Mouse (Mus musculus) megakaryocyte progenitor cell, adult 5-6 weeks (primary cell): ENCODE results near the gene Zfp579. TPM values are rescaled to one million over a fixed set of nuclear protein-coding genes. Genes with fewer than 3 reads are reported as not detected.
"Not testable (repeated sequence)": the region's sequence is repeated elsewhere in the genome, so short reads cannot be mapped to it uniquely, and the experiment has no call there.

Experiments
- ATAC-seq: replicated peaks from 2 replicates; pipeline ENCODE4 v1.8.0; 2016; ENCODE audit warnings: mild to moderate bottlenecking, moderate TSS enrichment, inconsistent platforms; ENCODE audit not compliant: poor library complexity
- total RNA-seq, 2 experiments: library from RNA; stranded (forward) in 1 of 2; stranded (reverse) in 1 of 2; fragments of 157-497, 149-512 nt in 1 of 2; fragments of 200-1000 nt in 1 of 2; gene quantifications; 2 replicates each; pipeline versions ENCODE4 v1.2.3 to v1.2.4; 2015 to 2017

Gene Zfp579
- total RNA-seq, 2 experiments from 2014 or later = 4.2 to 11.1 TPM

GRCm38 (mm10) chr7:5016057-5016456 lies 20.1 kb upstream of the Zfp579 start:
- ATAC-seq = no peak

- ATAC-seq = peak; percentile 55
These were observed 19.4 kb upstream of the Zfp579 start, which contains the start of gene Gm44973 for GRCm38 (mm10) chr7:5015118-5016001. Gene Gm44973, plus strand, starts transcription at chr7:5015496.

GRCm38 (mm10) chr7:5014251-5015117 lies 18.5 kb upstream of the Zfp579 start, which contains the start of the genes Zfp524 and Fiz1:
Gene Zfp524, plus strand, starts transcription at chr7:5014415.
Gene Fiz1, minus strand, starts transcription at chr7:5014697.
- peak; percentile 67 for ATAC-seq

- ATAC-seq = no peak
These were observed 16.9 kb upstream of the Zfp579 start for GRCm38 (mm10) chr7:5012681-5013513.

- no peak for ATAC-seq
These were observed 12.3 kb upstream of the Zfp579 start for GRCm38 (mm10) chr7:5008229-5008628.

- not testable (repeated sequence) for ATAC-seq
These were observed 6.9 kb upstream of the Zfp579 start for GRCm38 (mm10) chr7:5002876-5003275.

- peak; percentile 48; the same call in 1 of the 2 replicates for ATAC-seq
These were observed 3.9 kb upstream of the Zfp579 start for GRCm38 (mm10) chr7:4999876-5000275.

- ATAC-seq = no peak
These were observed 976 bp upstream of the Zfp579 start for GRCm38 (mm10) chr7:4996934-4997333.

GRCm38 (mm10) chr7:4995268-4996002 lies 523 bp downstream of the Zfp579 start:
- ATAC-seq = no peak

- ATAC-seq = no peak
These were observed 1.8 kb downstream of the Zfp579 start for GRCm38 (mm10) chr7:4993999-4994788.

GRCm38 (mm10) chr7:4993347-4993998 lies 2.5 kb downstream of the Zfp579 start:
- no peak for ATAC-seq

- no peak for ATAC-seq
These were observed 7.7 kb downstream of the Zfp579 start for GRCm38 (mm10) chr7:4988250-4988649.

GRCm38 (mm10) chr7:4976832-4977231 lies 19.1 kb downstream of the Zfp579 start:
- no peak for ATAC-seq

GRCm38 (mm10) chr7:4975455-4975854 lies 20.5 kb downstream of the Zfp579 start:
- ATAC-seq = no peak

- ATAC-seq = no peak
These were observed 23.5 kb downstream of the Zfp579 start for GRCm38 (mm10) chr7:4972321-4973047.

GRCm38 (mm10) chr7:4971710-4972109 lies 24.2 kb downstream of the Zfp579 start:
- ATAC-seq = peak; percentile 45; the same call in 1 of the 2 replicates

GRCm38 (mm10) chr7:4971068-4971467 lies 24.9 kb downstream of the Zfp579 start, which contains the start of gene Sbk3:
Gene Sbk3, minus strand, starts transcription at chr7:4971168.
- no peak for ATAC-seq

GRCm38 (mm10) chr7:4964988-4965387 lies 31.0 kb downstream of the Zfp579 start:
- no peak for ATAC-seq
